Mouse (Mus musculus) liver, adult 2 months (tissue): ENCODE data around the gene Tstd1.

Experiments used
- CTCF ChIP-seq: fragments of 200-500 bp; IDR thresholded peaks from 2 replicates; pipeline ENCODE4 v1.5.1; 2011; ENCODE audit warnings: low read depth, low read length, control low read depth
- POLR2A ChIP-seq: fragments of 200-500 bp; IDR thresholded peaks from 2 replicates; pipeline ENCODE4 v1.6.1; 2011; ENCODE audit warnings: low read length, control low read depth; ENCODE audit not compliant: insufficient read depth; ENCODE audit errors: extremely low read depth

- no peak for TF ChIP-seq CTCF
- no peak for TF ChIP-seq POLR2A
These were observed 31.4 kb downstream of the Tstd1 start for GRCm38 (mm10) chr1:171450062-171450461.
